Mouse (Mus musculus) CH12.LX (cell line): ENCODE data around the gene Adh1. TPM values are rescaled to one million over a fixed set of nuclear protein-coding genes. Genes with fewer than 3 reads are reported as not detected.

ENCODE experiments used
- DNase-seq: peaks from one replicate; pipeline ENCODE4 v3.0.0-alpha.2; 2013; ENCODE audit errors: extremely low read depth
- H3K27ac ChIP-seq: 2 replicates; pipeline ENCODE4 v1.5.1; 2012; ENCODE audit warnings: low read depth, mild to moderate bottlenecking, control low read depth, moderate library complexity; ENCODE audit not compliant: insufficient read depth
- H3K27me3 ChIP-seq: replicated peaks from 2 replicates; pipeline ENCODE3; 2012; ENCODE audit warnings: inconsistent platforms
- H3K36me3 ChIP-seq, 2 experiments: replicated peaks in 1 of 2; 2 replicates each; pipeline versions ENCODE3 to v1.6.1; 2012; ENCODE audit warnings: inconsistent platforms in 1 of 2, low read length in 1 of 2, mild to moderate bottlenecking in 1 of 2, mixed read lengths in 1 of 2, moderate library complexity in 1 of 2; ENCODE audit not compliant: control insufficient read depth in 1 of 2, insufficient read depth in 1 of 2
- H3K4me1 ChIP-seq, 2 experiments: 2 replicates each; pipeline ENCODE4 v1.6.1; 2012; ENCODE audit warnings: inconsistent platforms in 1 of 2, moderate library complexity in 1 of 2; ENCODE audit not compliant: insufficient read depth in 2 of 2, control insufficient read depth in 1 of 2
- H3K4me2 ChIP-seq: 2 replicates; pipeline ENCODE4 v1.6.1; 2012; ENCODE audit warnings: low read depth, mild to moderate bottlenecking, control low read depth; ENCODE audit not compliant: poor library complexity, insufficient read depth, severe bottlenecking
- H3K4me3 ChIP-seq, 3 experiments: fragments of 150-350 bp in 1 of 3; sonication (generic) in 1 of 3; replicated peaks in 1 of 3; 2 replicates each; pipeline versions ENCODE3 to v1.5.1; 2011 to 2012; ENCODE audit warnings: low read depth in 2 of 3, low read length in 2 of 3, mild to moderate bottlenecking in 2 of 3, moderate library complexity in 2 of 3, control low read depth in 1 of 3, improper control_type of control experiment in 1 of 3, inconsistent platforms in 1 of 3, mixed read lengths in 1 of 3; ENCODE audit not compliant: poor library complexity in 1 of 3
- H3K79me2 ChIP-seq: replicated peaks from 2 replicates; pipeline ENCODE4 v1.6.1; 2012; ENCODE audit warnings: mild to moderate bottlenecking, moderate library complexity; ENCODE audit not compliant: control insufficient read depth, poor library complexity, insufficient read depth, severe bottlenecking; ENCODE audit errors: extremely low read depth
- H3K9ac ChIP-seq: 2 replicates; pipeline ENCODE4 v1.6.1; 2012; ENCODE audit warnings: low read depth, mild to moderate bottlenecking, control low read depth, moderate library complexity; ENCODE audit not compliant: insufficient read depth
- H3K9me3 ChIP-seq: replicated peaks from 2 replicates; pipeline ENCODE3; 2012; ENCODE audit warnings: low read length, inconsistent platforms, mixed read lengths
- BHLHE40 ChIP-seq: IDR thresholded peaks from 2 replicates; pipeline ENCODE4 v1.6.1; 2011; ENCODE audit warnings: mild to moderate bottlenecking, low read depth, low read length, improper control_type of control experiment
- CHD2 ChIP-seq: IDR thresholded peaks from 2 replicates; pipeline ENCODE4 v1.6.1; 2011; ENCODE audit warnings: low read length, improper control_type of control experiment
- CTCF ChIP-seq, 2 experiments: IDR thresholded peaks in 1 of 2; conservative IDR thresholded peaks in 1 of 2; 2 replicates each; pipeline ENCODE4 v1.5.1; 2011 to 2012; ENCODE audit warnings: low read depth in 2 of 2, low read length in 2 of 2, improper control_type of control experiment in 1 of 2, inconsistent platforms in 1 of 2, mild to moderate bottlenecking in 1 of 2, moderate library complexity in 1 of 2
- ELF1 ChIP-seq: IDR thresholded peaks from 2 replicates; pipeline ENCODE4 v1.6.1; 2014; ENCODE audit warnings: low read depth, mild to moderate bottlenecking, inconsistent platforms, low read length, improper control_type of control experiment
- IRF4 ChIP-seq: IDR thresholded peaks from 2 replicates; pipeline ENCODE4 v1.6.1; 2014; ENCODE audit warnings: low read depth, mild to moderate bottlenecking, inconsistent platforms, low read length, improper control_type of control experiment
- JUN ChIP-seq: IDR thresholded peaks from 2 replicates; pipeline ENCODE4 v1.6.1; 2011; ENCODE audit warnings: low read depth, mild to moderate bottlenecking, low read length, improper control_type of control experiment, moderate library complexity; ENCODE audit not compliant: insufficient read depth
- JUND ChIP-seq: conservative IDR thresholded peaks from 2 replicates; pipeline ENCODE4 v1.6.1; 2011; ENCODE audit warnings: low read depth, low read length, improper control_type of control experiment
- MAFK ChIP-seq: IDR thresholded peaks from 2 replicates; pipeline ENCODE4 v1.6.1; 2011; ENCODE audit warnings: low read length, improper control_type of control experiment; ENCODE audit not compliant: insufficient replicate concordance
- MAX ChIP-seq: IDR thresholded peaks from 2 replicates; pipeline ENCODE4 v1.6.1; 2011; ENCODE audit warnings: low read length, improper control_type of control experiment
- MAZ ChIP-seq: IDR thresholded peaks from 2 replicates; pipeline ENCODE4 v1.6.1; 2012; ENCODE audit warnings: low read depth, mild to moderate bottlenecking, inconsistent platforms, low read length, improper control_type of control experiment, moderate library complexity
- NRF1 ChIP-seq: IDR thresholded peaks from 2 replicates; pipeline ENCODE4 v1.6.1; 2014; ENCODE audit warnings: low read depth, mild to moderate bottlenecking, inconsistent platforms, low read length, improper control_type of control experiment, moderate library complexity
- PAX5 ChIP-seq: IDR thresholded peaks from 2 replicates; pipeline ENCODE4 v1.6.1; 2012; ENCODE audit warnings: low read length, inconsistent platforms, mixed read lengths
- POLR2A ChIP-seq: IDR thresholded peaks from 2 replicates; pipeline ENCODE4 v1.6.1; 2011; ENCODE audit warnings: low read depth, mild to moderate bottlenecking, improper control_type of control experiment, low read length
- POLR2AphosphoS2 ChIP-seq: IDR thresholded peaks from 2 replicates; pipeline ENCODE4 v1.6.1; 2011; ENCODE audit warnings: low read depth, low read length, improper control_type of control experiment
- RAD21 ChIP-seq: IDR thresholded peaks from 2 replicates; pipeline ENCODE4 v1.6.1; 2011; ENCODE audit warnings: low read depth, mild to moderate bottlenecking, low read length, improper control_type of control experiment, moderate library complexity
- RCOR1 ChIP-seq: conservative IDR thresholded peaks from 2 replicates; pipeline ENCODE4 v1.6.1; 2012; ENCODE audit warnings: low read depth, mild to moderate bottlenecking, inconsistent platforms, low read length, improper control_type of control experiment
- SMC3 ChIP-seq: IDR thresholded peaks from 2 replicates; pipeline ENCODE4 v1.6.1; 2011; ENCODE audit warnings: low read depth, low read length, improper control_type of control experiment
- TBP ChIP-seq: conservative IDR thresholded peaks from 2 replicates; pipeline ENCODE4 v1.6.1; 2011; ENCODE audit warnings: low read depth, low read length, improper control_type of control experiment
- USF1 ChIP-seq: IDR thresholded peaks from 2 replicates; pipeline ENCODE4 v1.6.1; 2014; ENCODE audit warnings: low read depth, mild to moderate bottlenecking, inconsistent platforms, low read length, improper control_type of control experiment
- ZKSCAN1 ChIP-seq: IDR thresholded peaks from 2 replicates; pipeline ENCODE4 v1.6.1; 2012; ENCODE audit warnings: low read depth, inconsistent platforms, low read length, improper control_type of control experiment, borderline replicate concordance
- dilution Hi-C: fragments of 300-500 bp; cut with MboI; formaldehyde crosslinking; loops from 2 replicates; pipeline ENCODE4 v1.14.3; 2020; ENCODE audit warnings: low sequenced_read_pairs; ENCODE audit not compliant: extremely low pct_unique_long_range_greater_than_20kb, extremely low pct_ligation_motif_present
- in situ Hi-C: fragments of 300-500 bp; cut with MboI; formaldehyde crosslinking; loops from 3 replicates; pipeline ENCODE4 v1.14.3; 2019; ENCODE audit warnings: low sequenced_read_pairs, low pct_ligation_motif_present, low pct_unique_long_range_greater_than_20kb, mixed read lengths
- polyA plus RNA-seq: library from polyadenylated mRNA; unstranded; fragments of >175 nt; gene quantifications from 2 replicates; pipeline ENCODE4 v1.2.1, GENCODE M21; 2012; ENCODE audit warnings: low read depth; ENCODE audit not compliant: insufficient read length
- total RNA-seq, 2 experiments: library from RNA; depleted of rRNA; stranded (reverse); fragments of 300-350 nt in 1 of 2; fragments of >200 nt in 1 of 2; gene quantifications; 2 replicates each; pipeline ENCODE4 v1.2.3; 2012 to 2014

The Adh1 gene
- total and polyA plus RNA-seq, 3 experiments = not detected

- Histone ChIP-seq H3K4me3 (no peak overlapping the region), H3K4me2 (no peak overlapping the region), H3K79me2 (no peaks in the 10 kb centered on the region), H3K4me1 (no peaks in the 10 kb centered on the region), H3K27ac (no peak overlapping the region), H3K9me3 (no peaks in the 10 kb centered on the region), H3K27me3 (no peaks in the 10 kb centered on the region), H3K9ac (no peak overlapping the region), H3K36me3 (no peaks in the 10 kb centered on the region)
- dilution Hi-C loops (no loop called here), in situ Hi-C loops (no loop called here)
- DNase-seq = no peak
- TF ChIP-seq MAX (no peak), JUND (no peak), ZKSCAN1 (no peak)
- TF ChIP-seq, all 38 proteins: peak for 0
These were observed 18.6 kb upstream of the Adh1 start for GRCm38 (mm10) chr3:138242021-138242726.

- Histone ChIP-seq H3K4me3 (no peak overlapping the region), H3K36me3 (no peaks in the 10 kb centered on the region), H3K4me1 (no peaks in the 10 kb centered on the region), H3K9me3 (no peaks in the 10 kb centered on the region), H3K9ac (no peak overlapping the region), H3K27ac (no peak overlapping the region), H3K79me2 (no peaks in the 10 kb centered on the region)
- DNase-seq = no peak
- in situ Hi-C loops = no loop called here
- dilution Hi-C loops = no loop called here
- no peak for TF ChIP-seq IRF4
- TF ChIP-seq PAX5 = no peak
- no peak for TF ChIP-seq MAX
- no peak for TF ChIP-seq USF1
- TF ChIP-seq RAD21 = no peak
- no peak for TF ChIP-seq POLR2A
- TF ChIP-seq JUND = no peak
- TF ChIP-seq NRF1 = no peak
- TF ChIP-seq BHLHE40 = no peak
- no peak for TF ChIP-seq POLR2AphosphoS2
- TF ChIP-seq JUN = no peak
- no peak for TF ChIP-seq SMC3
- no peak for TF ChIP-seq CHD2
- TF ChIP-seq RCOR1 = no peak
- no peak for TF ChIP-seq MAFK
- TF ChIP-seq ELF1 = no peak
- no peak for TF ChIP-seq TBP
- TF ChIP-seq ZKSCAN1 = no peak
- TF ChIP-seq MAZ = no peak
- no peak for TF ChIP-seq CTCF (conservative IDR thresholded peaks at IDR 0.05 in 1 of 2, IDR thresholded peaks at IDR 0.05 in 1 of 2; ENCODE audit: low read depth in 2 of 2, low read length in 2 of 2)
- TF ChIP-seq, all 38 proteins: peak for 0
- Histone ChIP-seq H3K4me2 (no peak overlapping the region), H3K27me3 (no peaks in the 10 kb centered on the region)
These were observed 17.9 kb upstream of the Adh1 start for GRCm38 (mm10) chr3:138242933-138243332.
